Mouse (Mus musculus): ENCODE measurements around the gene Ankrd49. TPM values are rescaled to one million over a fixed set of nuclear protein-coding genes. Genes with fewer than 3 reads are reported as not detected.

Gene Ankrd49
- 1 to 10 TPM in 1 of 2 experiments, under 1 TPM in 1; 0.71 to 3.8 TPM for polyA plus RNA-seq (2012; fragmentation: generic; extraction: Trizol)

DNA sequence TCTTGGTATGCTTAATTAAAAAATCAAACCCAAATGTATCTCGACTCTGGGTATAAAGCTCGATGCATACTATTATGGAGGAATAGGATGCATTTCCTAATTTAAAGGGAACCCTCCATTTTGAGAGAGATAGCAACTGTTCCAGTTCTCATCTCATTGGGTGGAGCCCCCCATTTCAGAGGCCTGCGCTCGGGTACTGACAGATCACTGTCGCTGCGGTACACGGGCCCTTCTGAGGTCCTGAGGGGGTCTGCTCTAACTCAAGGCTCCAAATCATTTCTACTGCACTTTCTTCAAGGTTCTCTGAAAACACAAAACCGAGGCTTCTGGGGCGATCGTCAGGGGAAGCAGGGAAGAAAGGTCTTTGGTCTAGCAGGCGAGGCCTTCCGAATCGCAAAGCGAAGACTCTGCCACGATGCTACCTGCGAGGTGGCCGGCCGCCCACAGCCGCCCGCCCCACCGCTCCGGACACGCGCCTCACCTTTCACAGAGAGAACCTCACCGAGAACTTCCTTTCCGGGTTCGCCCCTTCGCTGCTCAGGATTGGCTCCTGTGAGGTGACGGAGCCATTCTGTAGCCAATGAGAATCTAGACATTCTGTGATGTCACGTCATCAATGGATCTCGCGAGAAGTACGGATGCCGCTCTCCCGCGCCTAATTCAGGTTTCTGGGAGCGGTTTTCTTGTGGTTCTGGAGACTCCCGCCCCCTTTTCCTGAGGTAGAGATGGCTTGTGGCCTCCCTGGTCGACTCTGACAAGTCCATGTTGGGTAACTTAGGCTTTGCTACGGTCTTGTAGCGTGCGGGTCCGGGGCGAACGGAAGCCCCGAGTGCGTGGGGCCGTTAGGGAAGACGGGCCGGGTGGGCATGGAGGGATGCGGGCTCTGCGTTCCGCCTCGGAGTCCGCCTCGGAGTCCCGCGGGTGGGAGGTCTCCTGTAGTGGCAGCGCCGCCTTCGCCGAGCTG lies at the start of gene Ankrd49, which contains the start of gene Mre11a:
Gene Ankrd49, minus strand, starts transcription at position 818 of the 964 bp plus-strand sequence.
Gene Mre11a, plus strand, starts transcription at position 616 of the 964 bp plus-strand sequence.

GRCm38 (mm10) chr9:14770803-14771471 lies 13.7 kb downstream of the Ankrd49 start, which contains the start of gene 1700012B09Rik:
1700012B09Rik (minus strand) TSS chr9:14771030.

GRCm38 (mm10) chr9:14752001-14752522 lies 32.6 kb downstream of the Ankrd49 start, which contains the start of gene Fut4:
Fut4 (minus strand) TSS chr9:14752393.

DNA sequence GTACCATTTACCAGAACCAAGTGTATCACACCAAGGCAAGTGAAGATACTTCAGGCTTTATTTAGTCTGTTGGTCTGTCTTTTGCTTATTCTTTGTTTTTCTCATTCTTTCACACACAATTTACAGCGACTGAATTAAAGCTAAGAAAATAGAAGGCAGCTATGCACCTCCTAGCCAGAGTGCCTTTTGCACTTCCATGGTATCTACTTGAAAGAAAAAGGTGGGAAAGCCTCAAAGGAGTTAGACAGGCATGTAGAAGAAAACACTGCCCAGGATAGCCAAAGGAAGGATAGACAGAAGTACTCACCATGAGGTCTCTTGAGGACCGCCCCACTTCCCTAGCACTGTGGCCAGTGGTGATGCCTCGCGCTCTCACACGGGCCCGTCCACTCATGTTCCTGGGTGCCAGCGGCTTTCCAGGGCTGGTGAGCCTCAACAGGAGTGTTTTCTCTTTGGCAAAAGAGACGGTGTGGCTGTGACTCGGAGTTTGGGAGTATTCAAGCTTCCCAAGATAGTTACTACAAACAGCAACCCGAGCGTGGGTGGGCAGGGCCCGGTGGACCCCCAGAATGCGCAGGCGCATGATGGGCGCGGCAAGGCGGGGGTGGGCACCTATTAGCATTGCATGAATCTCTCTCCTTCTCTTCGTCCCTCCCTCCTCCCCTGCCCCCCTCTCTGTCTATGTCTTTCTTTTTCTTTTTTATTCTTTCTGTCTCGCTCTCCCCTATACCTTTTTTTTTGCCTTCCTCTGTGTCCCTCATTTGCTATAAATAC lies 44.3 kb downstream of the Ankrd49 start, which contains the start of gene Piwil4:
Gene Piwil4, minus strand, starts transcription at position 583 of the 774 bp plus-strand sequence.

Other genes starting within 250 kb of the Ankrd49 start
- 10 to 100 TPM in 1 of 2 experiments, 1 to 10 TPM in 1; 3.3 to 37.9 TPM for gene Amotl1, start 139.8 kb downstream of the Ankrd49 start, polyA plus RNA-seq (2012; fragmentation: generic; extraction: Trizol)
- gene Piwil4, start 44.1 kb downstream of the Ankrd49 start, polyA plus RNA-seq (2012; fragmentation: generic; extraction: Trizol) = under 1 TPM; 0.01 to 0.18 TPM
- not detected for gene Fut4, start 32.5 kb downstream of the Ankrd49 start, polyA plus RNA-seq (2012; fragmentation: generic; extraction: Trizol)
- not detected for gene 1700012B09Rik, start 13.8 kb downstream of the Ankrd49 start, polyA plus RNA-seq (2012; fragmentation: generic; extraction: Trizol)
- 1 to 10 TPM; 3.1 to 6.4 TPM for gene Mre11a, start 202 bp downstream of the Ankrd49 start, polyA plus RNA-seq (2012; fragmentation: generic; extraction: Trizol)
- not detected for gene Gpr83, start 75.4 kb upstream of the Ankrd49 start, polyA plus RNA-seq (2012; fragmentation: generic; extraction: Trizol)
- gene Izumo1r, start 119.1 kb upstream of the Ankrd49 start, polyA plus RNA-seq (2012; fragmentation: generic; extraction: Trizol) = not detected

Data from C3H10T1/2 (cell line).